Mouse (Mus musculus): ENCODE data around the gene Csgalnact2. TPM values are rescaled to one million over a fixed set of nuclear protein-coding genes. Genes with fewer than 3 reads are reported as not detected.
A peak's percentile ranks its signal among the peaks of the same experiment; 100 is the strongest.

The Csgalnact2 gene
- total RNA-seq, 2 experiments from 2014 or later: 15.9 to 17.4 TPM

DNA sequence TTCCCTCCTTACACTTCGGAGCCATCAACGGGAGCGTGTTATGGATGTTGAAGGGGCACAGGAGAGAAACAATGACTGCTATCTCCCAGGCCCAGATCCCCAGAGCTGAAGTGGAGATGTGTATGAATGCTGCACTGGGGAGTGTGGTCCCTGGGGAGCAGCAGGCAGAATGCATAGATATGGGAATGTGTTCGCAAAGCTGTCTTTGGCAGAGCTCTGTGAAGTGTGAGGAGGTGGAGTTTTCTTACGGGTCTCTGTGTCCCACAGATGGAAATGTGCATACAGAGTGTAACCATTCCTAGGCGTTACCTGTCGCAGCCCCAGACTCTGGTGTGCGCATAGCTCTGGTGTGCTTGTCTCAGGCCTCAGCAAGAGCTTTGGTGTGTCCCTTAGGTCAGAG is 62.2 kb downstream of the Csgalnact2 start:
- no peak for DNase-seq (ENCODE audit: low spot score in 2 of 2)

DNA sequence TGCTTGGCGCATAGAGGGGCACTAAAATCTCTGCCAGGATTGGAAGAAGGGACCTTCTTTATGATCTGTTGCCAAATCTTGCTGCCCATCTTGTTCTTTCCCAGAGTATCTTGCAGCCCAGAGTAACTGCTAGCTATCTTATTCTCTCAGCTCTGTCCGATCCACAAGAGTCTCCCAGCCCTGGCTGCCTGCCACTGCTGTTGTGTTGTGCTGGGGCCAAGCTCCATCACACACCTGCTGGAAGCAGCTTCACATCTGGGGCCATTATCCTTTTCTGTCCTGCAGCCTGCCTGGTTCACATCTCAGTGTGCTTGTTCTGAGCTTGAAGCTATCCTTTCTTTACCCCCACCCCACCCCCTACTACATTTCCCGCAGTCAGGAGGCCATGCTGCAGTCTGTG is 62.7 kb downstream of the Csgalnact2 start:
- DNase-seq (ENCODE audit: low spot score in 2 of 2): no peak

DNA sequence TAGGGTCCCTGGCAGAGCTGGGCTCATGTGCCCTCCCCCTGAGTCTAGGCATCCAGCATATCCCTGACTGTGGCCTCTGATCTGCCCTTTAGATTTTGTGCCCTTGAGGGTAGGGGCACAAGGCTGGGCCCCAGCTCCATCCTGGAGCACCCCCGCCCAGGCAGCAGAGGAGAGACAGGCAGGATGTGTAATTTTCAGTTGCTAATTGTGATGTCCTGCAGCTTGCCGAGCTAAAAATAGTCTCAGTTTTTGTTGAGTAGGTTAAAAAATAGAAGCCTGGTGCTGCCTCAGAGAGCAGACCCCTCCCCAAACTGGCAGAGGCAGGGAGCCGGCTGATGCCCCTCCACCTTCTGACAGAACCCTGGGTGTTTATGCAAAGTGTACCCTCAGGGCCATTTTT is 64.8 kb downstream of the Csgalnact2 start:
- DNase-seq (ENCODE audit: low spot score in 2 of 2): no peak

DNA sequence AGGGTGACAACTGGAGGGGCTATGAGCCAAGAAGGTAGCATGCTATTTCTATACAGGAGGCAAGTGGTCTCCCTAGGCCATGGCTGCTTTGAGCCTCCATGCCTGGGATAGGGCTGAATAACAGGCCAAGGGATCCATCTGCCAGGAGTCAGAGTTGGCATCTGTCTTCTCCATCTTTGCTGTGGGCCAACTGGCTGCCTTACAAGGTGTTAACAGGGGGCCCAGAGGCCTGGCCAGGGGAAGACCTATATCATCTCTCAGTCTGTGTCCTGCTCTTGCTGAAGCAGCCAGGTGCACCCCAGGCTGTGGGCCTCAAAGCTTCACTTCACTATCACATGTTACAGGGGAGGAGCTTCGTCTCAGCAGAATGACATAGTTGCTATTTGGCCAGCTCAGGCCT is 66.8 kb downstream of the Csgalnact2 start:
- DNase-seq (ENCODE audit: low spot score in 2 of 2): no peak

DNA sequence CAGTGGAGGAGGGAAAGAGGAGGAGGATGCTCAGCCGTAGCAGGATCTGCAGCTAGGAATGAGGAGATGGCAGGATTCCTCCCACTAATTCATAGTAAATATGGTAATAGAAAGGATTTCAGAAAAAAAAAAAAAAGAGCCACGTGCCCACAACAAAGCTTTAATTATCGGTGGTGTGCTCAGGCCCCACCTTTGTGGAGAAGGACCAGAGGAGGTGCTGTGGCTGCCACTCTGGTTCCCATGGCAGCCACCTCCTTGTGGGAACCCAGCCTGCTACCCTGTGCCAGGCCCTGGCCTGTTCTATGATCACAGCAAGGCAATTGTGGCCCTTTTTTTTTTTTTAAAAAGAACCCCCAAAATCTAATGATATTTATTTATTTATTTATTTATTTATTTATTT is 67.5 kb downstream of the Csgalnact2 start:
- DNase-seq (ENCODE audit: low spot score in 2 of 2): no peak

DNA sequence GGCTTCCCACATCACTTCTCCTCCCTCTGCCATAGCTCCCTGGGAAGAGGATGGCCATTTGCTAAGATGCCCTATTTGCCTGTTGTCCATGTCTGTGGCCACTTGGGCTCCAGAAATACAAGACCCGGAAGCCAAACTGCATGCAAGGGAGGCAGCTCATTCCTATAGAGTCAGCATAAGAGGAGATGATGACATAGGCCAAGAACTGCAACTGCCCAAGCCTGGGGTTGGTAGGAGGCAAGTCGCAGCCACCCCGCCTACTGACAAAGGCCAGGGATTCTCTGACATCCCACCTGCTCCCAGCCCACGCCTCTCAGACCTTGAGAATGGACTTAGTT is 68.0 kb downstream of the Csgalnact2 start:
- DNase-seq (ENCODE audit: low spot score in 2 of 2): no peak

DNA sequence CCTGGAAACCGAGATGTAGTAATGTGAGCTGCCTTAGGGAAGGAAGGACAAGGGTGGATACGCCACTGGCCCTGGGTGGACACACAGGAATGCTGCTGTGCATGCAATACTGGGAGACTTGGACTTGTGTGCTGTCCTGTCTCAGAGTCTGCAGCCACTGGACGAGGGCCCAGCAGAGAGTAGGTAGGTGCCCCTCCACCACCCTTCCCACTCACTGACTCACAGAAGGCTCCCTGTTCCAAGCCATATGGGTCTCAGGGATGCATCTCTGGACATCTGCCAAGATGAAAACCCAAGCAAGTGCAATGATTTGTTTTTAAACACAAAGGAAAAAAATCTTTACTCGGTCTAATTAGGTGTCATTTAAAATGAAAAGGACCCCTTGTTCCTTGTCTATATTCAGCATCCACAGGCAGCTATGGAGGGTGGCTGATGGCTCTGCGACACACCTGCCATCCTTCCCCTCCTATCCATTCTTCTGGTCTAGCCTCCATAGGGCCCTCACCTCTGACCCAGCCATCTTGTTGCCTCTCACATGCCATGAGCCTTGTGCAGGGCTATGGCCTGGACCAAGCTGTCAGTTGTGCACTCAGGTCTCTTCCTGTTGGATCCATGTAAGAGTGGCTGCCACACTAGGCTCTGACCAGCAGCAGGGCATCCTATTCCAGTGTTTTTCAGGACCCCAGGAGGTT is 68.5 kb downstream of the Csgalnact2 start:
- DNase-seq (ENCODE audit: low spot score in 2 of 2): no peak

DNA sequence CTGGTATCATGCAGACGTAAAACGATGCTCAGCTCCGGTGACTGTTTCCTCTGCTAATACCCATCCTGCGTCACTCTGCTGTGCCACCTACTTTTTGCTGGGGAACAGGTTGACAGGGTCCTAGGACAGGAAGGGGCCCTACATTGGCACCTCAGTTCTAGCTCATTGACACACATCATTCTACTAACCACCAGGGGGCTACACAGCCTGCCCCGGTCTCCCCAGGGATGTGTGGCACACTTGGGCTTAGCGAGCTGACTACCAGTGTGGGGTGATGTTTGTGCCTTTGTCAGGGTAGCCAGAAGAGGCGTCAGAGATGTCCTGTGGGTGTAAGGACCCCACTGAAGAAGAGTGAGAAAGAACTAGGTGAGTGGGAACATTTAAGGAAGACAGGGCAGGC is 71.2 kb downstream of the Csgalnact2 start:
- DNase-seq (ENCODE audit: low spot score in 2 of 2): no peak

DNA sequence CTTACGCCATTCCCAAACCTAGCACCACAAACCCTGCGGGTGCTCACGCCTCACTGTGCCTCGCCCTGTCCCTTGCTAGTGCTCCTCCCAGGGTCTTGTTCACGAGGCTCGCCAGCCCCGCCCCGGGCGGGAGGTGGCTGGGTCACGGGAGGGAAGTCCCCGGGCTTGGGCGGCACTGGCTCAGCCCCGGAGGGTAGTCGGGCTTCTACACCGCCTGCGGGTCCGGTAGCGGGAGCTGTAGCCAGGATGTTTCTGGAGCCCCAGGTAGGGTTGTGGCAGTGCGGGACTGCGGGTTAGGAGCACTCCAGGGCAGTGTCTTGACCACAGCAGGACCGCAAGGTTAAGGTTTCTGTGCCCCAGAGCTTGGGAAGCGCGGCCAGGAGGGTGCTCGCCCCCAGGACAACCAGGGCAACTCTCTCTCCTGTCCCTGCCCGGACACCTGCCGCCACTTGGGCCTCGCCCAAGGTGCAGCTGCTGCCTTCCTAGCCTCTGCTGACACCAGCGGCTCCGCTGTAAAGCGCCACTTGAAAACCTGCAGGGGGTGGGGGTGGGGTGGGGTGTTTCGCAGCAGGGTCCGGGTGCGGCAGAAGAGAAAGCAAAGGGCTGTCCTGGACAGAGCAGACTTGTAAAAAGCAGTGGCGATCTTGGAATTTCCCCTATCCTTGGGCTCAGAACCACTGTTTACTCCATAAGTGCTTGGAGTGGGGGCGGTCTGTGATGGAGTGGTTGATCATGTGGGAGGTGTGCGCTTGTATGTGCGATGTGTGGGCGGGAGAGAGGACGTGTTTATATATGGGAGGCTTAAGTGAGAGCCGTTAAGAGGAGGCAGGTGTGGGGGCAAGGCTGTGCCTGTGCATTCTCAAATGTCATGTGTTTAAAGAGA is 72.5 kb downstream of the Csgalnact2 start:
- DNase-seq (ENCODE audit: low spot score in 2 of 2): peak; percentile 26 to 42

DNA sequence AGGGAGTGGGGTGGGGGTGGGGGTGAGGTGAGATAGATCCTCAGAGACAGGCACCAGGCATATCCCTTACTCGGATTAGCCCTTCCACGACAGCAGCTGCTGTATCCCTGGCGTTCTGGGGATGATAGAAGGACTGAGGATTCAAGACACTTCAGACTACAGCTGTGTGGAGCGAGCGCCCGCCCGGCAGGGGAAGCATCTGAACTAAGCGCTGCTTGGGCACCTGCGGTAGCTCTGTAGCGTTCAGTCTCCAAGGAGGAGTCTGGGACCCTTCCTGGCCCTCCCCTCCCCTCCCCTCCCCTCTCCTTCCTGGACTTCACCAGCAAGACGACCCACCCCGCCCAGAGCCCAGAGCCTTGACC is 73.1 kb downstream of the Csgalnact2 start:
- no peak for DNase-seq (ENCODE audit: low spot score in 2 of 2)

DNA sequence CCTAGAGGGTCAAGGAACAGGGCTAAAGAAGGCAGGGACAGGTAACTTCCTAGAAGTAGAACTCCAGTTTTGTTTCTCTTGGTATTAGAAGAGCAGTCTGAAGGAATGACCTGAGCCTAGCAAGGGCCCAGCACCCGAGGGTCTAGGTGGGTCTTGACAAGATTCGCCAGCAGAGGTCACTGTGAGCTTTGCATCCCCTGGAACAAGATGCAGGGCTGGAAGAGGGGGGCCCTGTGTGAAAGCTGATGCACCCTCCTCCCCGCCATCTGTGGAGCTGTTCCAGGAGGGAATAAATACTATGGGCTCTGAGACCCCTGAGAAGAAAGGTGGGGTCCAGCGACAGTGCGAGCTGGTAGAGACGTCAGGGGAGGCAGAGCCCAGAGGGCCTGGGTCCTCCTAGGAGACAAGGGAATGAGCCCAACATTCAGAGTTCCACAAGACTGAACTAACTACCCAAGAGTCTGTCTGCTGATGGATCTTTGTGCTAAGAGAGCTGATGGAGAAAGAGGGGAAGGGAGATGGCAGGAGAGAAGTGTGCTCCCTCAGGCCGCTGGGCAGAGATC is 73.9 kb downstream of the Csgalnact2 start:
- peak in 1 of 2 experiments; percentile 32 for DNase-seq (ENCODE audit: low spot score in 2 of 2)

DNA sequence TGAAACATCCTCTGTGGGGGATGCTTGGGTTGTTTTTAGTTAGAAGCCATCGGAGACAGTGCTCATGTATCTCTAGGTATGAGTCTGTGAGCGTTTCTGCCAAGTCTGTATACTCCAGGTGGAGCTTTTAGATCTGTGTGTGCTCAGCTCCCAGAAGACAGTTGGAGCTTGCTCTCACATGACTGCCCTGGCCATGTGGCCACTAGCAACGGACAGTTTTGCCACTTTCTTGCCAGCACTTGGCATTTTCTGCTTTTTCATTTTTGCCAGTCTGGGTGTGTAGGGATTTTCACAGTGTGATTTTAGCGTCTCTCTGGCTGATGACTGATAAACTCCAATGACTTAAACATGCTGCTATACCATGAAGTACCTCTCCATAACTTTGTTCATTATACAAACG is 75.7 kb downstream of the Csgalnact2 start:
- DNase-seq (ENCODE audit: low spot score in 2 of 2): no peak

DNA sequence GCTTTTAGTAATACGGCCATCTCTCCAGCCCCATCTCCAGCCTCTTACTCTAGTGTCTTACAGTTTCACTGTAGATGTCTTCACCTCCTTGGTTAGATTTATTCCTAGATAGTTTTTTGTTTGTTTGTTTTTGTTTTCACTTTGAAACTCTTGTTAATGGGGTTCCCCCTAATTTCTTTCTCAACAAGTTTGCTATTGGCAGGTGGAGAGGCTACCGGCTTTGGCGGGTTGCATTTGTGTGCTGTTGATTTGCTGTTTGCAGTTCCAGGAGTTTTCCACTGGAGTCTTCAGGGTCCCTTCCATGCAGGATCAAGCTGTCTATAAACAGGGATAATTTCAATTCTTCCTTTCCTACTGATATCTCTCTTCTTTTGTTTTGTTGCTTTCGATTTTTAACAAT is 77.7 kb downstream of the Csgalnact2 start:
- DNase-seq (ENCODE audit: low spot score in 2 of 2): no peak

Small RNA genes within 50 kb of the gene (microRNA-seq; reads per million reads assigned to microRNA genes)
- 0 to 0.47 reads per million in 2 experiments for gene Mir7044 (ENCODE audit: borderline number of aligned reads in 2 of 2)

Other genes with a start within 250 kb of the Csgalnact2 start
- gene Hnrnpf, start 238.8 kb downstream of the Csgalnact2 start, total RNA-seq (2021): 100 to 1,000 TPM; 317 to 377 TPM
- not detected for gene Fxyd4, start 201.4 kb downstream of the Csgalnact2 start, total RNA-seq (2021)
- under 1 TPM; 0.29 to 0.30 TPM for gene Rasgef1a, start 127.7 kb downstream of the Csgalnact2 start, total RNA-seq (2021)
- 1 to 10 TPM; 1.9 to 4.3 TPM for gene Ret, start 58.6 kb upstream of the Csgalnact2 start, total RNA-seq (2021)

Measured in adrenal gland, adult 18-20 months (tissue).